Mouse (Mus musculus) Patski (cell line): ENCODE results near the gene Jmjd1c. TPM values are rescaled to one million over a fixed set of nuclear protein-coding genes. Genes with fewer than 3 reads are reported as not detected.

Experiments used
- ATAC-seq: fragments of 100-300 bp; one replicate; pipeline ENCODE4 v1.8.0; 2021
- CTCF ChIA-PET: fragments of 350-600 bp; sonication (Branson Sonifier 250); formaldehyde crosslinking; loops from one replicate; lab custom pipeline; 2022; ENCODE audit warnings: inconsistent platforms; lab: Charles Lee
- POLR2A ChIA-PET: fragments of 350-600 bp; sonication (Branson Sonifier 250); formaldehyde crosslinking; loops from one replicate; lab custom pipeline; 2022; ENCODE audit warnings: antibody characterized with exemption, inconsistent platforms; lab: Charles Lee
- DNase-seq: peaks from one replicate; pipeline ENCODE4 v3.0.0-alpha.2; 2011; ENCODE audit warnings: low read depth, low spot score
- H3K27me3 ChIP-seq: fragments of 371-371 bp; one replicate; pipeline ENCODE4 v1.5.1; 2021
- CTCF ChIP-seq: fragments of 100-300 bp; IDR thresholded peaks from one replicate; pipeline ENCODE4 v1.5.1; 2021
- in situ Hi-C: fragments of 300-500 bp; cut with MboI; formaldehyde crosslinking; loops from 3 replicates; pipeline ENCODE4 v1.11.1; 2018; ENCODE audit warnings: low pct_unique_long_range_greater_than_20kb, mixed read lengths
- polyA plus RNA-seq: library from polyadenylated mRNA; unstranded; gene quantifications from one replicate; pipeline ENCODE4 v1.2.3, GENCODE M21; 2021

Jmjd1c gene
- polyA plus RNA-seq, 1 experiment from 2014 or later, result 26.1 TPM

GRCm38 (mm10) chr10:67072600-67072999 is 23.3 kb upstream of the Jmjd1c start:
- ChIA-PET POLR2A (interaction anchor here (1.4 kb wide), 1 partner anchor 10 kb away, joined by 3 read pairs; no protein-coding TSS in a partner anchor), CTCF (interaction anchor here (1.0 kb wide), 1 partner anchor 11 kb away, joined by 4 read pairs; no protein-coding TSS in a partner anchor)
- DNase-seq (no peak), ATAC-seq (no peak)
- H3K27me3 ChIP-seq, result no peaks in the 10 kb centered on the region
- no peak for TF ChIP-seq CTCF
- in situ Hi-C loops, result no loop called here

- DNase-seq (no peak), ATAC-seq (no peak)
- in situ Hi-C loops, result no loop called here
- no peaks in the 10 kb centered on the region for H3K27me3 ChIP-seq
- TF ChIP-seq CTCF, result no peak
- POLR2A ChIA-PET, result no interaction called here
- CTCF ChIA-PET, result no interaction called here
These were observed 22.3 kb upstream of the Jmjd1c start for GRCm38 (mm10) chr10:67073577-67073976.

GRCm38 (mm10) chr10:67075931-67076878 is 19.7 kb upstream of the Jmjd1c start:
- in situ Hi-C loops, result no loop called here
- no peak for TF ChIP-seq CTCF
- H3K27me3 ChIP-seq, result no peaks in the 10 kb centered on the region
- POLR2A ChIA-PET, result interaction anchor here (0.8 kb wide), 1 partner anchor 42 kb away, joined by 3 read pairs; no protein-coding TSS in a partner anchor
- ATAC-seq (no peak), DNase-seq (no peak)
- CTCF ChIA-PET, result no interaction called here

GRCm38 (mm10) chr10:67079030-67079429 is 16.9 kb upstream of the Jmjd1c start:
- no peaks in the 10 kb centered on the region for H3K27me3 ChIP-seq
- DNase-seq (no peak), ATAC-seq (no peak)
- CTCF ChIA-PET, result no interaction called here
- POLR2A ChIA-PET, result no interaction called here
- in situ Hi-C loops, result no loop called here
- no peak for TF ChIP-seq CTCF

GRCm38 (mm10) chr10:67081206-67082007 is 14.5 kb upstream of the Jmjd1c start:
- POLR2A ChIA-PET, result interaction anchor here (1.1 kb wide), 1 partner anchor 9 kb away, joined by 3 read pairs; no protein-coding TSS in a partner anchor
- CTCF ChIA-PET, result interaction anchor here (0.9 to 1.1 kb wide), 2 partner anchors 13 to 14 kb away, joined by 3 to 4 read pairs; partner anchors contain the start of gene Jmjd1c
- ATAC-seq, result no peak

GRCm38 (mm10) chr10:67082531-67082930 is 13.4 kb upstream of the Jmjd1c start:
- H3K27me3 ChIP-seq, result no peaks in the 10 kb centered on the region
- ATAC-seq (no peak), DNase-seq (no peak)
- in situ Hi-C loops, result no loop called here
- ChIA-PET POLR2A (interaction anchor here (0.7 to 1.1 kb wide), 2 partner anchors 11 to 12 kb away, joined by 3 read pairs; no protein-coding TSS in a partner anchor), CTCF (interaction anchor here (0.9 to 1.0 kb wide), 2 partner anchors 11 to 13 kb away, joined by 3 to 4 read pairs; partner anchors contain the start of gene Jmjd1c)
- TF ChIP-seq CTCF, result no peak

More at GRCm38 (mm10) chr10:67081206-67082007, 14.5 kb upstream of the Jmjd1c start:
- no peaks in the 10 kb centered on the region for H3K27me3 ChIP-seq
- TF ChIP-seq CTCF, result no peak
- no peak for DNase-seq
- in situ Hi-C loops, result no loop called here

- ChIA-PET POLR2A (no interaction called here), CTCF (interaction anchor here (0.7 kb wide), 1 partner anchor 12 kb away, joined by 4 read pairs; no protein-coding TSS in a partner anchor)
- H3K27me3 ChIP-seq, result no peaks in the 10 kb centered on the region
- in situ Hi-C loops, result no loop called here
- DNase-seq (no peak), ATAC-seq (no peak)
- TF ChIP-seq CTCF, result no peak
These were observed 12.3 kb upstream of the Jmjd1c start for GRCm38 (mm10) chr10:67083446-67084166.

- ChIA-PET POLR2A (interaction anchor here (0.5 kb wide), 1 partner anchor 40 kb away, joined by 4 read pairs; no protein-coding TSS in a partner anchor), CTCF (interaction anchor here (1.4 kb wide), 1 partner anchor 231 kb away, joined by 4 read pairs; no protein-coding TSS in a partner anchor)
- no peaks in the 10 kb centered on the region for H3K27me3 ChIP-seq
- no peak for TF ChIP-seq CTCF
- ATAC-seq (no peak), DNase-seq (no peak)
- in situ Hi-C loops, result no loop called here
These were observed 10.8 kb upstream of the Jmjd1c start for GRCm38 (mm10) chr10:67085124-67085523.

GRCm38 (mm10) chr10:67085916-67086315 is 10.0 kb upstream of the Jmjd1c start:
- in situ Hi-C loops, result no loop called here
- TF ChIP-seq CTCF, result no peak
- no peak for ATAC-seq
- H3K27me3 ChIP-seq, result no peaks in the 10 kb centered on the region
- POLR2A ChIA-PET, result no interaction called here
- CTCF ChIA-PET, result no interaction called here
- DNase-seq, result no peak
